Mouse (Mus musculus) neural tube, embryonic 11.5 days (tissue): ENCODE measurements at regions not wholly inside any gene's neighbourhood (a gene's known extent, or its start where the extent isn't known, plus 50 kb on each side); places are given as distances from the start of the nearest gene placed in this dataset.
A peak's percentile ranks its signal among the peaks of the same experiment; 100 is the strongest.

Source experiments
- ATAC-seq: fragments of 200-750 bp; cut with Nextera tagmentation; 2 replicates; pipeline ENCODE4 v1.8.0; 2017; ENCODE audit warnings: moderate number of reproducible peaks, mild to moderate bottlenecking, moderate TSS enrichment, moderate library complexity; ENCODE audit not compliant: insufficient read depth, low FRiP score, low TSS enrichment
- DNase-seq: peaks from one replicate; pipeline ENCODE4 v3.0.0-alpha.2; 2015; ENCODE audit warnings: low spot score
- H3K27ac ChIP-seq: fragments of 300-500 bp; sonication (generic); 2 replicates; pipeline ENCODE4 v1.5.1; 2014; ENCODE audit warnings: low read depth, mild to moderate bottlenecking, low read length
- H3K27me3 ChIP-seq: fragments of 300-500 bp; sonication (generic); 2 replicates; pipeline ENCODE4 v1.6.1; 2014; ENCODE audit warnings: mild to moderate bottlenecking, low read length, mixed read lengths; ENCODE audit not compliant: control insufficient read depth, insufficient read depth
- H3K36me3 ChIP-seq: fragments of 300-500 bp; sonication (generic); 2 replicates; pipeline ENCODE4 v1.6.1; 2014; ENCODE audit warnings: mild to moderate bottlenecking, low read length, moderate library complexity, mixed read lengths; ENCODE audit not compliant: control insufficient read depth, insufficient read depth
- H3K4me1 ChIP-seq: fragments of 300-500 bp; sonication (generic); 2 replicates; pipeline ENCODE4 v1.6.1; 2014; ENCODE audit warnings: low read length, mixed read lengths; ENCODE audit not compliant: control insufficient read depth, insufficient read depth
- H3K4me2 ChIP-seq: fragments of 300-500 bp; sonication (generic); 2 replicates; pipeline ENCODE4 v1.6.1; 2014; ENCODE audit warnings: low read depth, mild to moderate bottlenecking, moderate library complexity
- H3K4me3 ChIP-seq: fragments of 300-500 bp; sonication (generic); 2 replicates; pipeline ENCODE4 v1.5.1; 2014; ENCODE audit warnings: low read depth, low read length
- H3K9ac ChIP-seq: fragments of 300-500 bp; sonication (generic); 2 replicates; pipeline ENCODE4 v1.6.1; 2014; ENCODE audit warnings: mild to moderate bottlenecking, low read length
- H3K9me3 ChIP-seq: fragments of 300-500 bp; sonication (generic); 2 replicates; pipeline ENCODE4 v1.6.1; 2016; ENCODE audit warnings: low read length; ENCODE audit not compliant: control insufficient read depth
- WGBS: fragments of 180-500 bp; shearing (Covaris S2); extraction: QIAGEN DNeasy Blood & Tissue Kit; methylation state at CpG from one replicate; pipeline ENCODE4 v1.1.7; 2014; 5-methylcytosine and 5-hydroxymethylcytosine counted together

GRCm38 (mm10) chr13:101572809-101573590 is 195.0 kb downstream of the Pik3r1 start:
- H3K27me3 ChIP-seq = no peaks in the 10 kb centered on the region
- ATAC-seq (no peak), DNase-seq (no peak)
- H3K27ac ChIP-seq = no peak overlapping the region
- no peaks in the 10 kb centered on the region for H3K36me3 ChIP-seq
- 73% methylated on average over 6 of the region's 6 CpGs for WGBS
- 0 out of 2 replicates have a peak, but pooled peaks cover 3% of the 10 kb centered on the region for H3K4me1 ChIP-seq
- H3K4me3 ChIP-seq = no peak overlapping the region
- H3K4me2 ChIP-seq = no peak overlapping the region
- H3K9ac ChIP-seq = no peak overlapping the region
- no peaks in the 10 kb centered on the region for H3K9me3 ChIP-seq

- no peaks in the 10 kb centered on the region for H3K27me3 ChIP-seq
- 94% methylated on average over 9 of the region's 9 CpGs for whole genome bisulfite sequencing
- DNase-seq (no peak), ATAC-seq (no peak)
- no peak overlapping the region for H3K4me2 ChIP-seq
- no peak overlapping the region for H3K27ac ChIP-seq
- no peak overlapping the region for H3K9ac ChIP-seq
- no peak overlapping the region for H3K4me3 ChIP-seq
- H3K4me1 ChIP-seq = 0 out of 2 replicates have a peak, but pooled peaks cover 3% of the 10 kb centered on the region
- H3K36me3 ChIP-seq = no peaks in the 10 kb centered on the region
- H3K9me3 ChIP-seq = no peaks in the 10 kb centered on the region
Measured at GRCm38 (mm10) chr13:101572246-101572645, 195.8 kb downstream of the Pik3r1 start.

DNA sequence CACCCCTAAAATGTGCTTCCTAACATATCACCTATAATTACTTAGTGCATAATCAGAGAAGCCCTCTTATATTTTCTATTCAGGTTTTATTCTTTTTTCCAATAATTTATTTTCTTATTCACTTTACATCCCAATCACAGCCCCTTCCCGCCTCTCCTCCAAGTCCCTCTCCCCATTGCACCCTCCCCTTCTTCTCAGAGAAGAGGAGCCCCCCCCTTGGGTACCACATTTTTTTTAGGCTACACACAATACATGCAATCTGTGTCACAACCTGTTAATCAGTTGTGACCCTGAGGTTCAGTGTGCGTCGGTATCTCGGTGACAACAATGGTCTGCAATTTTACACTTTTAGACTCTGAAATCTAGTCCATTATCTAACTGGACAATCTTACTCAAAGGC is 198.0 kb downstream of the Pik3r1 start:
- no peak overlapping the region for H3K27ac ChIP-seq
- DNase-seq (no peak), ATAC-seq (no peak)
- no peak overlapping the region for H3K4me3 ChIP-seq
- H3K27me3 ChIP-seq = no peaks in the 10 kb centered on the region
- H3K9ac ChIP-seq = no peak overlapping the region
- 0 out of 2 replicates have a peak, but pooled peaks cover 3% of the 10 kb centered on the region for H3K4me1 ChIP-seq
- no peaks in the 10 kb centered on the region for H3K36me3 ChIP-seq
- H3K4me2 ChIP-seq = no peak overlapping the region
- H3K9me3 ChIP-seq = no peaks in the 10 kb centered on the region
- 52% methylated on average over 4 of the region's 4 CpGs for WGBS

- Histone ChIP-seq H3K27ac (no peak overlapping the region), H3K9ac (no peak overlapping the region), H3K4me2 (no peak overlapping the region), H3K9me3 (no peaks in the 10 kb centered on the region), H3K4me3 (no peak overlapping the region), H3K27me3 (no peaks in the 10 kb centered on the region), H3K4me1 (0 out of 2 replicates have a peak, but pooled peaks cover 3% of the 10 kb centered on the region), H3K36me3 (no peaks in the 10 kb centered on the region)
- DNase-seq = peak; percentile 34
- 68% methylated on average over 6 of the region's 6 CpGs for WGBS
- peak; percentile 74 for ATAC-seq
Measured at GRCm38 (mm10) chr13:101568985-101569631, 198.9 kb downstream of the Pik3r1 start.

DNA sequence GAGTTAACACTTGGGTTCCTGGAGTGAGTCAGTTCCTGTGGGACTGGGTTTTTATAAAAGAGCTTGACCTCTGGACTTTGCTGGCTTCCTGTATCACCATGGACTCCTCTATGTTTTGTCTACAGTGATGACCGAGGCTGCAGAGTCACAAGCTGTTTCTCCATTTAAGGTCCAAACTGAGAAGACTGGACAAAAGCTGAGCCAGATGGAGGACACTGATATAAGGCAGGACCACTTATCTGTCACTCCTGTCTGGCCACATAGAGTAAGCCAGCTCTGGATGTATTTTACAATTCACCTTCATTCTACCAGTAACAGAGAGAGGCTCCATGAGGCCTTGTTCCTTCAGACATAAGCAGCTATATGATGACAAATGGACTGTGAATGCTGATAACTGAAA is 202.7 kb downstream of the Pik3r1 start:
- ATAC-seq (no peak), DNase-seq (no peak)
- Histone ChIP-seq H3K9ac (no peak overlapping the region), H3K27me3 (no peaks in the 10 kb centered on the region), H3K4me2 (no peak overlapping the region), H3K4me3 (no peak overlapping the region), H3K4me1 (0 out of 2 replicates have a peak, but pooled peaks cover 3% of the 10 kb centered on the region), H3K36me3 (no peaks in the 10 kb centered on the region), H3K27ac (no peak overlapping the region), H3K9me3 (no peaks in the 10 kb centered on the region)
- 79% methylated on average over 1 of the region's 1 CpGs for WGBS

DNA sequence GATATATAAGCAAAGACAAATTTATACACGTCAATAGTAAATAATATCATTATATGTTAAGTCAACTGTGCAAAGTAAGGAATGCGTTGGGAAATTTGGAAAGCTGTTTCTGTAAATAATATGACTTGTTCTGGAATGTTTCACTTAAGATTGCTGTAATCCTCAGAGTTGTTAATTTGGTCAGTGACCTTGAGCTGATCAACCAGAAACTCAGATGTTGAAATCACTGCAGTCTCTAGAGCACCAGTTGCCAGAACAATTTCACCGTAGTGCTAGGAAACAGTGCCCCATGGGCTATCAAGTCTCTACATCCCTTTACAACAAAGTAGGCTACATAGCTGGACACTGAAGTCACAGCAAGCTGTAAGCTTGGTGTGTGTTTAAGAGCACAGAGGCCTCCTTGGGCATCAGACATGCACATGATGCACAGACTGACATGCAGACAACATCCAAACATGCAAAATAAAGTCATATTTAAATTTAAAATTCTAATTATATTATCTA is 212.6 kb downstream of the Pik3r1 start:
- no peaks in the 10 kb centered on the region for H3K27me3 ChIP-seq
- DNase-seq (no peak), ATAC-seq (no peak)
- no peak overlapping the region for H3K9ac ChIP-seq
- no peak overlapping the region for H3K4me3 ChIP-seq
- no peaks in the 10 kb centered on the region for H3K36me3 ChIP-seq
- H3K4me1 ChIP-seq = no peaks in the 10 kb centered on the region
- 90% methylated on average over 3 of the region's 3 CpGs for WGBS
- H3K27ac ChIP-seq = no peak overlapping the region
- no peaks in the 10 kb centered on the region for H3K9me3 ChIP-seq
- H3K4me2 ChIP-seq = no peak overlapping the region

DNA sequence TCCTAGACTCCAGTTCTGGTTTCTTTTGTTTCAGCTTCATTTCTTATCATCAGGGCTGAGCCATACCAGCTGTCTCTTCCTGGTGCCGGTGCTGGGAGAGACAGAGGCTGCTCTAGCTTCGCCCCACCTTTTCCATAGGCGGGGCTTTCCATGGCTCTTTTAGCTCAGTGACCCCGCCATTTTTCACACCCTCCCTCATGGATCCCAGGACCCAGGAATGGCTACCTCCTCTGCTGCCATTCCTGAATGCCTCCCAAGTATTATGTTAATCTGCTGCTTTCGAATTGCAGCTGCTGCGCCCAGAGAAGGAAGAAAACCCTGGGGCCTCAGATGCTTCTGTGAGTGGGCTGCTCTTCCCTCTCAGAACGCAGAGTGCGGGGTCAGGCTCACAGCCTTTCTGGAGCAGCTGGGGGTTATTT is 214.9 kb downstream of the Pik3r1 start:
- H3K27ac ChIP-seq = no peak overlapping the region
- no peak overlapping the region for H3K4me3 ChIP-seq
- H3K27me3 ChIP-seq = no peaks in the 10 kb centered on the region
- H3K36me3 ChIP-seq = no peaks in the 10 kb centered on the region
- H3K4me1 ChIP-seq = no peaks in the 10 kb centered on the region
- H3K9ac ChIP-seq = no peak overlapping the region
- H3K4me2 ChIP-seq = no peak overlapping the region
- 71% methylated on average over 8 of the region's 8 CpGs for WGBS
- no peaks in the 10 kb centered on the region for H3K9me3 ChIP-seq
- ATAC-seq (no peak), DNase-seq (no peak)

GRCm38 (mm10) chr13:101552451-101552850 is 215.6 kb downstream of the Pik3r1 start:
- H3K4me1 ChIP-seq = no peaks in the 10 kb centered on the region
- H3K36me3 ChIP-seq = no peaks in the 10 kb centered on the region
- no peaks in the 10 kb centered on the region for H3K27me3 ChIP-seq
- 100% methylated on average over 2 of the region's 2 CpGs for WGBS
- no peak overlapping the region for H3K4me3 ChIP-seq
- H3K27ac ChIP-seq = no peak overlapping the region
- H3K4me2 ChIP-seq = no peak overlapping the region
- no peaks in the 10 kb centered on the region for H3K9me3 ChIP-seq
- H3K9ac ChIP-seq = no peak overlapping the region
- DNase-seq = no peak
- ATAC-seq = no peak

GRCm38 (mm10) chr13:101551068-101551467 is 216.9 kb downstream of the Pik3r1 start:
- H3K4me1 ChIP-seq = no peaks in the 10 kb centered on the region
- no peak for ATAC-seq
- no peaks in the 10 kb centered on the region for H3K9me3 ChIP-seq
- H3K4me3 ChIP-seq = no peak overlapping the region
- no peak overlapping the region for H3K27ac ChIP-seq
- no peak overlapping the region for H3K9ac ChIP-seq
- no peak overlapping the region for H3K4me2 ChIP-seq
- 87% methylated on average over 6 of the region's 6 CpGs for WGBS
- no peaks in the 10 kb centered on the region for H3K27me3 ChIP-seq
- H3K36me3 ChIP-seq = no peaks in the 10 kb centered on the region
- DNase-seq = no peak
